Mouse (Mus musculus): ENCODE measurements around the gene Rhox7a.
"Not testable (repeated sequence)": the region's sequence is repeated elsewhere in the genome, so short reads cannot be mapped to it uniquely, and the experiment has no call there.

The Rhox7a gene

DNA sequence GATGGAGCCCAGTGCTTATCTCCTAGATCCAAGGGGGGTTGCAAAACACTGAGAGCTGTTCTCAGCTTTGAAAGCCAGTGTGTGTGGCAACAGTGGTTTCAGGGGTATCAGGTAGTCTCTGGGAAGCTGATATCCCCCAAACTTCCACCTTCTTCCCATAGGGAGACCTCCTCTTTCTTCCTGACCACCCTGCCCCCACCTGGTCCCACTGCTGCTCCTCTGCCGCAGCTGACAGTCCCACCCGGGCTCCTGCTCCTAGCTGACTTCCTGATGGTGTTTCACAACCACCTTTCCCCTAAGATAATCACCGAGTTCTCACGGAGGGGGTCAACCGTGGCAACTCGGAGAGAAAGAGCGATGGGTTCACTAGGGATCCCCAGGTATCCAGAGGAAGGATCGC, at the start of gene Rhox7a:
Gene Rhox7a (plus strand): TSS at position 301 of the 400 bp plus-strand sequence.
- not testable (repeated sequence) for DNase-seq (ENCODE audit: low spot score in 2 of 2)

- DNase-seq (ENCODE audit: low spot score in 2 of 2), result no peak
Measured at GRCm38 (mm10) chrX:37807286-37808080, 24.0 kb upstream of the Rhox7a start.

DNA sequence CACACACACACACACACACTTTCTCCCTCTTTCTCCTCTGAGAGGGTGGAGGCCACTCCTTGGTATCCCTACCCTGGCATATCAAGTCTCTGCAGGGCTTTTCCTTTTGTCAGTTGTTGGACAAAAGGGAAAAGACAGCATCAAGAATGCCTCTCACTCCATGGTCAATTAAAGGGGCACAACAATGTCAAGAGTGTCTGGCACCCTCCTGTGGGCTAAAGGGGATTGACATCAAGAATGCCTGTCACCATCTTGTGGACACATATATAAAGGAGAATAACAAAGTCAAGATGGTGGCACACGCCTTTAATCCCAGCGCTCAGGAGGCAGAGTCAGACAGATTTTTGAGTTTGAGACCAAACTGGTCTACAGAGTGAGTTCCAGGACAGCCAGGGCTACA, 22.1 kb upstream of the Rhox7a start:
- DNase-seq (ENCODE audit: low spot score in 2 of 2), result no peak

DNA sequence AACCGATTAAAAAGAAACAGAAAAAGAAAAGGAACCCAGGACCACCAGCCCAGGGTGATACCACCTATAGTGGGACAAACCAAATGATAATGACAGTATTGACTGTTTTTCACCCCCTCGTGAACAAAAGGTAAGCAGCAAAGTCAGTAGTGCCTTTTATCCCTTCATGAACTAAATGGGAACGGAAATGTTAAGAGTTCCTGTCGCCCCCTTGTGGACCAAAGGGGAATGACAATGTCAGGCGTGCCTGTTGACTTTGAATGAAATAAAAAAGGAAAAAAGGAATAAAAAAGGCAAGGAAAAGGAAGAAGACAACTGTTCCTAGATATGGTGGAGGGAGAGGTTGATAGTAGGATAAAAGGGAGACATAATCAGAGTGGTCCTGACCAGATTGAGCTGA, 20.3 kb upstream of the Rhox7a start:
- no peak for DNase-seq (ENCODE audit: low spot score in 2 of 2)

GRCm38 (mm10) chrX:37815665-37816064, 15.8 kb upstream of the Rhox7a start:
- DNase-seq (ENCODE audit: low spot score in 2 of 2), result no peak

GRCm38 (mm10) chrX:37826610-37827009, 4.9 kb upstream of the Rhox7a start, which contains the start of gene Rhox6:
TSS of gene Rhox6 (plus strand) at chrX:37826910.
- not testable (repeated sequence) for DNase-seq (ENCODE audit: low spot score in 2 of 2)

DNA sequence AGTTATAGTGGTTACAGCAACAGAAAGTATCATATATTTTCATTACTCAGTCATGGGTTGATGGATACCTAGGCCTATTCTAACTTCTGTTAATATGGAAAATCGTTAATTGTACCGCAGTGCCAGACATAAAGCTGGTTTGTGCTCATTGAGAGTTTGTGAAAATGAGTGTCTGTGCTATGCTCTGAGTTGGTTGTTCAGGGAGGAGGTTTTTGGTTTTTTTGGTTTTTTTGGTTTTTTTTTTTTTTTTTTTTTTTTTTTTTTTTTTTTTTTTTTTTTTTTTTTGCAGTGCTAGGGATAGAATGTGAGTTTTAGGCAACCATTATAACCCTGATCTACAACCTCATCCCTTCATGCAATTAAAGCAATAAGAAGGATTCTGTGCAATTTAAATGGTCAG, 40.2 kb downstream of the Rhox7a start:
- no peak for DNase-seq (ENCODE audit: low spot score in 2 of 2)

DNA sequence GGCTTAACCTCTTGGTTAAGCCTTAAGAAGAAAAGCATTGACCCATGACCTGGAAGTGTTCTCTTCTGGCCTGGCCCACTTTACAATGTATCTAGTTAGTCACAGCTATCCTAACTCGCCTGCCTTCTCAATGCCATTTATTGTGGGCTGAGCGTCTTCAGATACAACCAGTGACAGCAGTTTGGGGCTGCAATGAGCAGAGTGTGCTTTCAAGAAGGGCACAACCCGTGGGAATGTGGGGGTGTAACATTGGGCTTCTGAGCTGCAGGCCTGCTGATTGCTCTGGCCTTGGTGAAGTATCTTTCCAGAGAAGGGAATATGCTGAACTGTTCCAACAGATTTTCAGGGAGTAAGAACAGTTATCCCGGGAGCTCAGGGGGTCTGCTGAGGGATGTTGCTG, 47.4 kb downstream of the Rhox7a start, which contains the start of gene Rhox8:
Gene Rhox8 (minus strand): TSS at position 101 of the 400 bp plus-strand sequence.
- DNase-seq (ENCODE audit: low spot score in 2 of 2), result no peak

All from urinary bladder, postnatal 4 days (tissue).